Mouse (Mus musculus) naive thymus-derived CD4-positive, alpha-beta T cell, adult 2 months (primary cell): ENCODE measurements around the gene Mfsd13b.
"Not testable (repeated sequence)": the region's sequence is repeated elsewhere in the genome, so short reads cannot be mapped to it uniquely, and the experiment has no call there.

Experiments
- DNase-seq: peaks from one replicate; pipeline ENCODE4 v3.0.0-alpha.2; 2011; ENCODE audit warnings: low read depth

Mfsd13b gene

DNA sequence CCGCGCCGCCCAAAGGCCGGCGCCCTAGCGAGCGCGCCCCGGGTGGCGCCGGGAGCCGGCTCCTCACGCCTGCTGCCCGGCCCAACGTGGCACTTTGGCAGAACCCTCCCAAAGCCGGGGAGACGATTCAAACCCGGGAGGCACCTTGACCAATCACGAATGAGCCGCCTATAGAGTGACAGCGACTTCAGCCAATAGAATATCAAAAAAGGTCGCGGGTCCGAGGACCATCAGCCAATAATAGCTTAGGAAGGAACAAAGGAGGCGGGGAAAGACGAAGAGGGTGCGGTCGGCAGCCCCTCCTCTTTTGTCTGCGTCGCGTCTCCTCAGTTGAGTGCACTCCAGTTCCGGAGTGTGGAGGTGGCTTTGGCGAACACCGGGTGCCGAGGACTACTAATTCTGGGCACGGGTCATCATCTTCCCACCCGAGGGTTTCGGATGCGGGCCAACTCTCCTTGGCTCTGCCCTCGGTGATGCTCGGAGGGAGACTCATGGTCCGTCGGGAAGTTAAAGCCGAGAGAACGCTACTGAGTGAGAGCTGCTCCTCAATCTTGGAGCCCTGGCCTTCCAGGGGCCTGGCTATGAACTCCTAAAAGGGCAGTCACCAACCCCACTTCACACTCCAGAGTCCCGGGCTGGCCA is at the start of gene Mfsd13b, which contains the start of gene Cdr2:
Gene Mfsd13b, plus strand, starts transcription at position 310 of the 642 bp plus-strand sequence.
Gene Cdr2, minus strand, starts transcription at position 113 of the 642 bp plus-strand sequence.
- peak; percentile 99 for DNase-seq

DNA sequence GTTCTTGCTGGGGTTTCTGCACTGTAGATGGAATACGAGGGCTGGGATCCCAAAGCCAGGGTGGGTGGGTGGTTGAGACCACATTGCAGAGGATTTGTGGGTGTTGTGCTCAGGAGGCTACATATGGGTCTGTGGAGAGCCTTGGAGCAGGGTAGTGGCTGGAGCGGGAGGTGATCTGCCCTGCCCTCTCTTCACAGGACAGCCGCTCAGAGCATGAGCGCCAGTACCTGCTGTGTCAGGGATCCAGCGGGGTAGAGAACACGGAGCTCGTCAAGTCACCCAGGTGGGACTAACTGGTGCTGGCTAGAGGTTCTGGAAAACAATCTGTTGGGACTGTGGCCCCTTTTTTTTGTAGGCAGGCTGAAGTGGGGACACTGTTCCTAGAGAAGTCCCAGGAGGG is 49.2 kb upstream of the Mfsd13b start:
- no peak for DNase-seq

DNA sequence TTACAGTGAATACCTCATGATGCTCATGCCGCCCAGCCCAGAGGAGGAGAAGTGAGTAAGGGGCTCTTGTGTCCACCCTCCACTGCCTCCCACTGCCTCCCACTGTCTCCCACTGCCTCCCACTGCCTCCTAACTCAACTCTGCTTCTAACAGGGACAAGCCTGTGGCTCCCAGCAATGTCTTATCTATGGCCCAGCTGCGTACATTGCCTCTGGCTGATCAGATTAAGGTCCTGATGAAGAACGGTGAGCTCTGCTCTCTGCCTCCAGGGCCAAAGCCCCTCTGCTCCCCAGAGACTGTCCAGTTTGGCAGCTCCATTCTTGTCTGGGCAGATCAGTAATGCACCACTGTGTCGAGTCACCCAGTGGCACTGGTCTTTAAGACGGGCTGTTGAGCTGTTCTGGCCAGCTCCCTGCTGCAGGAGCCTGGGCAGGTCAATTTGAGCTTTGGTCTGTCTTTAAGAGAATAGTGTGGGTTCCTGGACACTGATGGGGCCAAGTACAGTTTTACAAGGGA is 48.6 kb upstream of the Mfsd13b start:
- no peak for DNase-seq

DNA sequence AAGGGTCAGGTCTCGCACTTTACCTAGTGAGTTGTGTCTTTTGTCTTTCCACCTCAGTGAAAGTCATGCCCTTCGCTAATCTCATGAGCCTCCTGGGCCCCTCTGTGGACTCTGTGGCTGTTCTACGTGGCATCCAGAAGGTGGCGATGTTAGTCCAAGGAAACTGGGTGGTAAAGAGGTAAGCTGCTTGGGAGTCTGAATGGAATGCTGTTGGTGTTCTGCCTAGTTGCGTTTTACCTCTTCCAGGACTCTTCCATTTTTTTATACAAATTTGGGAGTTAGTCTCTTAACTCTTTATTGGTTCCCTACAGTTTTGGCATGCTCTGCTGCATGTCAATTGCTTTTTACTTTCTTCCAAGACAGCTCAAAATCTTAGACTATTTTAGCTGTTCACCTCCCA is 47.6 kb upstream of the Mfsd13b start:
- peak; percentile 75 for DNase-seq

DNA sequence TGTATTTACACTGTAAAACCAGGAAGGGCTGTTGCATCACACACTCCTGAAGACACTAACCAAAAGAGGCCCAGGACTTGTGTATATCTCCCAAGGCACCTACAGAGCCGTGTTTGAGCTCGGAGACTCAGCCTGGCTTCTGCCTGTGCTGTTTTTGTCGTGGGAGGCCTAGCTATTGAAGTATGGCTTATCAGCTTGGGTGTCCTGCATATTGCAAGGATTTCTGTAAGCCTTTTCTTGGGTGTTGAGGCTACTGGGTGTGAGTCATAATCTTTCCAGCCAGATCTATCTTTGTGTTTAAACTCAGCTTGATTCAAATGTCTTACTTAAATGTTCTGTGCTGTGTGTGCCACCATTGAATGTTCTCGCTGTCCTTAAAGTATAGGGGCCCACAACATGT is 45.8 kb upstream of the Mfsd13b start:
- DNase-seq = no peak

DNA sequence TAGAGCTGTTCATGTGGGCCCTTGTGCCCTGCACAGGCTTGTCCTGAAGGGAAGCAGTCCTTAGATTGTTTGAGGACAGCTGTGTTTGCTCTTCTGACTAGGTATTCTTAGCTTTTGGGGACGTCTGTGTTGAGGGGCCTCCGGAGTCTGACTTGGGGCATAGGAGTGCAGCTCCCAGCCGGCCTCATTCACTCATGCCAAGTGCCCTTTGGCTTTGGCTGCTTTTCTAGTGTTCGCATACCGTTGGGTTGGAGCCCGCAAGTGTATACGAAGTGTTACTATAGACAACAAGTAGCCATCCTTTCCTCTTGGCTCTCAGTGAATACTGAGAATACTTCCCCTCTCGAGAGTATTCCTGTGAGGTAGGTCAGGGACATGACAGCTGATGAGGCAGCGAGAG is 44.1 kb upstream of the Mfsd13b start:
- DNase-seq = no peak

DNA sequence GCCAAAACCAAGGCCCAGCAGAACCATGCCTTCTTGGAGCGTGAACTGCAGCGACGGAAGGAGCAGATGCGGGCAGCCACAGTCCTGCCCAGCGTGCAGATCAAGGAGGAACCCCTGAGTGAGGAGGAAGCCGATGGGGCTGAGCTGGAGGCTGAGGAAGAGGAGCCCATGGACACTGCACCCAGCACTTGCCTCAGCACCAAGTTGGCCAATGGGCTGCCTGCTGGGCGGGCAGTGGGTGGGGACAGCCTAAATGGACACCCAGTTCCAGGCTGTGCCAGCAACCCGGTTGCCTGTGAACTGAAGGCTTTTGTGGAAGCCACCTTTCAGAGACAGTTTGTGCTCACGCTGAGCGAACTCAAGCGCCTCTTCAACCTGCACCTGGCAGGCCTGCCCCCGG is 42.0 kb upstream of the Mfsd13b start:
- DNase-seq = no peak

DNA sequence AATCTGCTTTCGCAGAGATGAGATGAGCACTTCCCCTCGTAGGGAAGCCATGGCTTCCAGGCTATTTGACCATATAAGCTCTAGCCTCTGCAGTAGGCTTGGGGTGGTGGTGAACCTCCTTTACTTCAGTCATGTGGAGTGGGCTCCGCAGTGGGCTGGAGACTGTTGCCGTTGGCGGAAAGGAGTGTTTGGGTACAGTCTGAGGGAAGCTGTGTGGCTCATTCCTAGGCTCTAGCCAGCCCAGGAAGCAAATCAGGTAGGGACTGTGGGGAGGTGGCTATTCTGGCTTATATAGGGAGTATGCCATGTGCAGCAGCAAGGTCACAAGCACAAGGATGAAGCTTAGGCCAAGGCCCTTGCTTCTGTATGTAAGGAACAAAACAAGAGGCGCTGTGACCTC is 41.1 kb upstream of the Mfsd13b start:
- no peak for DNase-seq

DNA sequence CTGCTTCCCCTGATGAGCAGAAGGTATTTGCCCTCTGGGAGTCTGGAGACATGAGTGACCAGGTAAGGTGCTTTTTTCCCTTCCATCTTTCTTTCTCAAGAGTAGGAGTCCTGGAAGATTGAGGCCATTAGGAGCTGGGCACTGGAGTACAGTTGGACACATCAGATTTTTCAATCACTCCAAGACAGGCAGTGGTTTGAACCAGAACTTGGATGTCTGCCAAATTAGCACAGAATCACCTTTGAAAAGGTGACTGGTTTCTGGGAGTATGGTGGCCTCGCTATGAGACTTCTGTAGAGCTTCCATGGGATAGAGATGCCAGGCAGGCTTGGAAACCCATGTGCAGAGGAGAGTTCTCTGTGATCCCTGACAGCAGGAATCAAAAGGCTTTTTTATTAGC is 39.8 kb upstream of the Mfsd13b start:
- DNase-seq = no peak

DNA sequence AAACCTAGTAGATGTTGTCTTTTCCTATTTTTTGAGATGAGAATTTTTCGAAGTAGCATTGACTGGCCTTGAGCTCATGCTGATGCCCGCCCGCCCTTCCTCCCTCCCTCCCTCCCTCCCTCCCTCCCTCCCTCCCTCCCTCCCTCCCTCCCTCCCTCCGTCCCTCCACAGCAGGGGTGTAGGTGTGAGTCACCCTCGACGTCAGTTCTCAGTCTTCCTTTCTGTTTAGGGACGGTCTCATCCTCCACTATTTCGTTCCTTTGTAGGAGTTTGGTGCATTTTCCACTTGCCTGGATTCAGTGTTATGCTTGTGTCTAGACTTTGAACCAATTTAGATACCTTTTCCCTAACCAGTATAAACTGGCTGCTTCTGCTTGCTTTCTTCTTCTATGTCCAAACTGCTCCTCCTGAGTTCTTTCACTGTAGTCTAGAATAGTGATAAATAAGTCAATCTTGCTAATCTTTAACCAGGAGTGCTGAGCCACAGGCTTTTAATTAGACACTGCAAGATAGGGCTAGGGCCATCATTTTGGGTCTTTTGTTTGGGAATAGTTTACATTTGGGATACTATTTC is 38.3 kb upstream of the Mfsd13b start:
- no peak for DNase-seq

DNA sequence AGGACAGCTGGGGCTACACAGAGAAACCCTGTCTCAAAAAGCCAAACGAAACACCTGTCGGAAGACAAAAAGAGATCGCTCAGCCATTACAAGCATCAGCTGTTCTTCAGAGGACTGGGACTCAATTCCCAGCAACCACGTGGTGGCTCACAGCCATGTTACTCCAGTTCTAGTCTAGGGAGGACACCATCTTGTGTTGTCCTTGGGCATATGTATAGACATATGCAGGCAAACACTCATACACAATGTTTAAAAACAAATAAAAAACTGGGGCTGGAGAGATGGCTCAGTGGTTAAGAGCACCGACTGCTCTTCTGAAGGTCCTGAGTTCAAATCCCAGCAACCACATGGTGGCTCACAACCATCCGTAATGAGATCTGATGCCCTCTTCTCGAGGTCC is 28.7 kb upstream of the Mfsd13b start:
- DNase-seq = not testable (repeated sequence)

DNA sequence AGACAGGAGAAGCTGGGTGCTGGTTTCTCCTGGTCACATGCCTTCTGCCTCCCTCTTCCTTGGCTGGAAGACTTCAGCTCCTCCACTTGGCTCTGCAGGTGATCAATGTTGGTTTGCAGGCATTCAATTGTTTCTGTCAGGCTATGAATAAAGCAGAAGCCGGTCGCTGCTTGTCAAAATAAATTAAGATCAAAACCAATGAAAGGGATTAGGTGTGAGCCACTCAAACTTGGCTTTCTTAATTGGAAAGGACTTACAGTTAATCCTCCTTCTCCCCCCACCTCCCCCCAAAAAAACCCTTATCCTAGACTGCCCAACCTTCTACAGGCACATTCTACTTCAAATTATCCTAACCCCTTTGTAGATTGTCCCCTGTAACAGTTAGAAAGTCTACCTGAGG is 22.2 kb upstream of the Mfsd13b start:
- no peak for DNase-seq

DNA sequence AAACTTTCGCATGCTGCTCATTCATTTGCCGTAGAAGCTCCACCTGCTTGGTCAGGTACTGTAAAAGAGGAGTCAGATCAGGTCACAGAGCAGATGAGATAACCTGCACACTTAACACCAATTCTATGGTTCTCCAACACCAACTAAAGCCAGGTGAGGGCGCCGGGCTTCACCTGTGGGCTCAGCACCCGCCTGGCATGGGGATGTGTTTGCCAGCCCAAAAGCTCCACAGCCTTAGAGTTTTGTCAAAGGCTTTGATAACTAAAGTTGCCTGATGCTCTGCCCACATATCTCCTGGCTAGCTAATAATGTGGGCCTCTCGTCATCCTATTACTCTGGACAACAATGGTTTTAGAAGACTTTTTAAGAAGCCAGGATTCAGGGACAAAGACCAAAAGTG is 21.7 kb upstream of the Mfsd13b start:
- peak; percentile 45 for DNase-seq

DNA sequence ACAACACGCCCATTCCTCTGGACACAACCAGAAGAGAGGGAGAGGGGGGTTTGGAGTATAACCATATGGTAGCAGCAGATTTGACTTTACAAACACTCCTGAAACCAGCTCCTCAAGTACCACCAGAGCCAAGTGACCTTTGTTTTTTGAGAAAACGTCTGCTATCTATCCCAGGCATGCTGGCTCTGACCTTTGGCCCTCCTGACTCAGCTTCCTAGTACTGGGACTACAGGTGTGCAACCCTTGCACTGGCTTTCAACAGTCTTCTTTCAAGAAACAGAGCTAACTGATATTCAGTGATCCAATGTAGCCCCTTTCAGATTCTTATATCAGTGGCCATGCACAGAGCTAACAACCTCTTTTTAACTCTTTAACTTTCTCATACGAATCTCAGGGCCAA is 20.4 kb upstream of the Mfsd13b start:
- no peak for DNase-seq

DNA sequence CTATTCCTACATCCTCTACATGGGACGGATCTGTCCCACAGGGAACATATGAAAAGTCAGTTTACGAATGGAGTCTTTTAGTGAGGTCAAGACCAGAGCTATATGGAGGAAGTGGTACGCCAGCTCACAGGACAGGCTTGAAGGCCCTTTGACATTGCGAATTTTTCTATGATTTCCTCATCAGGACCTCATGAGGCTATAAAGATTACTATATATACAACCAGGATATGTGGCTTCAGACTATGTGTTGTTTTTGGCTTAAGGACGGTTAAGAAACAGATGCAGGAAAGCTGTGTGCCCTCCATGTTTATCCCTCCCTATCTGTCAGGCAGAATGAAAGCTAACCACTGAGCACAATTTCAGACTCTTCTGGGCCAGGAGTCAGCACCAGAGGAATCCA is 19.2 kb upstream of the Mfsd13b start:
- no peak for DNase-seq

DNA sequence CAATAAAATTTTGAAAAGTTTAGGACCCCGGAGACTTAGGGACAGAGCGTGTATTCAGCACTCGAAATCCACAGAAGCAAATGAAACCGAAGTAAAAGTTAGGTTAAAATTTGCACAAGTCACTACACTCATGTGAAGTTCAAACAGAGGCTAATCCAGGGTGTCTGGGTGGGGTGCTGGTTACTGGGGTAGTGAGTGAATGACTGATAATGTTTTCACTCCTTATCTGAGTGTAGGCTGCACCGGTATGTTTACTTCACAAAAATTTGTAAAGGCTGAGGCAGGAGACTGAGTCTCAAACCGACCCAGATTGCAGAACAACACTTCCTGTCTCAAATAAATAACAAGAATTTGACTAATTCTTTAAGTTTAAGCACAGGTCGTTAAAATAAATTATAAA is 13.1 kb upstream of the Mfsd13b start:
- no peak for DNase-seq

DNA sequence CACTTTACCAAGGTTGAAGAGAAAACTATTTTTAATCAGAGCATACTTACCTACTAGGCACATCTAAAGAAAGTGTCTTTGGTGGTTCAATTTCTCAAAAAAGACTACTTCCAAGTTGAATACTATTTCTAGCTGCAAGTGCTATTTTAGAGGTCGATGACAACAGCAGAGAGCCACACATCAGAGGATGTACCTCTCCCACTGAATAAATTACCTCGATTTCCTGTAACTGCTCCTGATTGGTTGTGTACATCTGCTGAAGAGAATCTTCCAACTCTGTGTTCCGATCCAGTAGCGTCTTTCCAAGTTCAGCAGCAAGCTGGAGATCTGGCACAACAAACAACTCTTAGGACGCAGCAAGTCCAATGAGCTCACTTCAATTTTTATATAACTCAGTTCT is 12.2 kb upstream of the Mfsd13b start:
- no peak for DNase-seq

DNA sequence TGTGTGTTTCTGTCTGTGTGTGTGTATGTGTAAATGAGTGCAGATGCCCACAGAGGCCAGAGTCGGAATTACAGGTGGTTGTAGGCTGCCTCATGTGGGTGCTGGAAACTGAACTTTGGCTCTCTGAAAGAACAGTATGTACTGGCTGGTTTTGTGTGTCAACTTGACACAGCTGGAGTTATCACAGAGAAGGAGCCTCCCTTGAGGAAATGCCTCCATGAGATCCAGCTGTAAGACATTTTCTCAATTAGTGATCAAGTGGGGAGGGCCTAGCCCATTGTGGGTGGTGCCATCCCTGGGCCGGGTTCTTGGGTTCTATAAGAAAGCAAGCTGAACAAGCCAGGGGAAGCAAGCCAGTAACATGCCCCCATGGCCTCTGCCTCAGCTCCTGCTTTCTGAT is 9.8 kb upstream of the Mfsd13b start:
- DNase-seq = not testable (repeated sequence)

DNA sequence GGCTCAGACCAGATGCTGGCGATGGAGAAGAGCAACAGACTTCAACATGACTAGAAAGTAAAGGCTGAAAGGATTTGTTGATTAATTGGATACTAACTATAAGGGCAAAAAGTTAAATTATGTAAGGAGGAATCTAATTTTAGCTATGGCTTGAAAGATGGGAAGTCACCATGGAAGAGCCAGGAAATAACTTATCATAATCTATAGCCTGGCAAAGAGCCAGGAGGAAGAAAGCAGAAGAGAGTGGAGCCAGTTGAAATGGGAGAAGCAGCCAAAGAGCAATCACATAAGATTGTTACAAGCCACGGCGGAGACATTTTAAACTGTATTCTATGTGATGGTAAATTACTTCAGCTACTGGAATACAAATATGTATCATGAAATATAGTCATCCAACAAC is 8.3 kb upstream of the Mfsd13b start:
- DNase-seq = no peak

DNA sequence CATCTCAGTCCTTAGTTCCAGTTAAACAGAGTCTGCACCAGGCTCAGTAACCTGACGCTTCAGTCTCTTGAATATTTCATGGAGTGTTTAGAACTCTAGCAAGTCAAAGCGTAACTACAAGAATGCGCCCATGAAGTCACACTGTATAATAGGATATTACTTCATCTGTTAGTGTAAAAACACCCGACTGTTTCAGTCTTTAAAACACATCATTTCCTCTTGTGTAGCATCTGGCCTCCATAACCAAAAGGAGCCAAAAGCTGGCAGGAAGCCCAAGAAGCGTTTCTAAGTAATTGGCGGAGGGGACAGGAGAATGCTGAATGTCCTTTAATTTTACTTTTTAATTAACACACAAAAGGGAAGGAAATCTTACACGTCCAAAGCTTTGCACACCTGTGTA is 5.2 kb upstream of the Mfsd13b start:
- DNase-seq = peak; percentile 22

DNA sequence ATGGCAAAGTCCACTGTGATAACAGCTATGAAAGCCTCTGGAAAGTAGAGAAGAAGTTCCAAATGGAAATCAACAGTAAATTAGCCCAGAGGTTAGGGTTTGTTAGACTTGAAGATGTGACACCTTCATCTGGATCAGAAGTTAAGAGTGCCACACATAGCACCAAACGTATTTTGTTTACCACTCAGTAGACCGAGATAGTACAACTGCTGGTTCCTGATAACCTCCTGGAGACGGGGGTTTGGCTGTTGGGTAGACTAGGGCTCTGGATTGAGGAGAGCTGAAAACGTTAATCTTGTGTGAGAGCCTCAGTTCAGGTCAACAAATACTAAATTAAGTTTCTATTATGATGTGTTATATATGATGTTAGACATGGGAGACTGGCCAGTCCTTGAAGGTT is 2.3 kb upstream of the Mfsd13b start:
- no peak for DNase-seq

DNA sequence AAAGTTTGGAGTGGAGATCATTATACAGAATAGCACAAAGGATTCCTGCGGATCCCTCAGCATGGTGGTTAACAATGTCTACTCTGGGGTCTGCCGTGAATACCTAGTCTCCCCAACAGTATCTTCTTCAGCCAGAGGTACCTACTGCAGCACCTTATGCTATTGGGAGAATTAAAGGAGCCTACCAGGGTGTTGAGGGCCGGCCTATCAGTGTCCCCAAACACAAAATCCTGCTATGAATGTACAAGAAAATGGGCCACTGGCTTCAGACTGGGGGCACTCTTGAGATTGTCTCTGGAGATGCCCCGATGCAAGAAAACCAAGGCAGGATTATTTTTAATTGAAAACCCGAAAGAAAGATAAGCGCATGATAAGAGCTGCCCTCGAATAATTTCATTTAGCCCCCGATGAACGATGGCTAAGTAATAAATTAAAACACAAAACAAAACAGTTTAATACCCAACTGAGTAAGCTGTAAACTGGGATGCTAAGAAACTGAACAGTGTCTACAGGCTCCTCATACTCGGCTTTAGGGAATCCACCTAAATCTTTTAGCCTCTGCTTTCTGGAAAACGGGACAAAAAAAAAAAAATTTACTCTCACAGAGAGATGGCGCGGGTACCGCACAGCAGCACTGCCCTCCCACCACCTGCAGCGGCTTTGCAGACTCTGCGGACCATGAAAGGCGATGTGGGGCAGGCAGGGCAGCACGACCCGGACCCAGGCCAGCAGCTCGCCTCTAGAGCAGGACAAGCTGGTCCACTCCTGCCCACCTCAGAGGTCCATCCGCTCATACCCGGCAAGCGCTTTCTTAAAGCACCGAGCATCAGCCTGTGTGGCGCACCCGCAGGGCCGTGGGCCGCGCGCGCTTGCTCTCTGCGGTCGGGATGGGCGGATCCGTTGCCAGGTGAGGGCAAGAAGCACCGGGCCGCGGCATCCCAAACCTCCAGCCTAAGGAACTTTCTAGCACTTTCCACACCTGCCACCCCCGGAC is 1.1 kb upstream of the Mfsd13b start:
- peak; percentile 69 for DNase-seq

DNA sequence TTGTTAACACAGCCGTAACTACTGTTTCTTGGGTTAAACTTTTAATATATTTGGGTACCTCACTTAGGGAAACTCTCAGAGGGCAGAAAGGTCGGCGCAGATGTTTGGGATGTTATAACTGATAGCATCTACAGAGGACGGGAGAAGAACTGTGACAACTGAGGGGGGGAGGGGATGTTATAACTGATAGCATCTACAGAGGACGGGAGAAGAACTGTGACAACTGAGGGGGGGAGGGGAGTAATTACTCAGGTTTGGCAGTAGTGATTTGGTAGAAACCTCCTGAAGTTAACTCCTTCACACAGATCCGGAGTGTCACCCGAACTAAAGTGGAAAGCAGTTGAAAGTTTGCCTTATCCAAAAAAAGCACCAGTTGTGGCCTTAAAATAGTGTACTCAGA is 659 bp downstream of the Mfsd13b start:
- no peak for DNase-seq
